Mouse (Mus musculus) embryonic facial prominence, embryonic 12.5 days (tissue): Measurements from ENCODE around the gene Retreg3. TPM values are rescaled to one million over a fixed set of nuclear protein-coding genes. Genes with fewer than 3 reads are reported as not detected.

ENCODE experiments used
- microRNA-seq: library from miRNA; unstranded; fragments of <30 nt; microRNA quantifications from one replicate; pipeline ENCODE4, GENCODE M21; 2017
- polyA plus RNA-seq: library from polyadenylated mRNA; unstranded; fragments of >200 nt; fragmentation: Nextera tagmentation; extraction: Ambion mirVana; gene quantifications from 2 replicates; pipeline ENCODE4 v1.2.1, GENCODE M21; 2016

The Retreg3 gene
- polyA plus RNA-seq, 1 experiment from 2014 or later = 18.6 TPM

Small RNAs within 50 kb of the gene (microRNA-seq; reads per million reads assigned to microRNA genes)
- gene Gm27626 = not detected

Other genes starting within 250 kb of the Retreg3 start
- 38.4 and 39.4 TPM in 2 replicates for gene Stat3, start 180.4 kb downstream of the Retreg3 start, polyA plus RNA-seq
- 68.4 and 69.6 TPM in 2 replicates for gene Cavin1, start 149.0 kb downstream of the Retreg3 start, polyA plus RNA-seq
- gene Atp6v0a1, start 110.4 kb downstream of the Retreg3 start, polyA plus RNA-seq = 32.8 and 33.7 TPM in 2 replicates
- gene Naglu, start 49.9 kb downstream of the Retreg3 start, polyA plus RNA-seq = 9.4 and 9.5 TPM in 2 replicates
- gene Hsd17b1, start 41.5 kb downstream of the Retreg3 start, polyA plus RNA-seq = 0.15 TPM in 1 of 2 replicates, not detected in the other
- gene Coasy, start 37.3 kb downstream of the Retreg3 start, polyA plus RNA-seq = 43.4 and 45.6 TPM in 2 replicates
- gene Mlx, start 32.6 kb downstream of the Retreg3 start, polyA plus RNA-seq = 37.8 and 42.8 TPM in 2 replicates
- 45.7 and 46.0 TPM in 2 replicates for gene Psmc3ip, start 24.5 kb downstream of the Retreg3 start, polyA plus RNA-seq
- 81.7 and 83.6 TPM in 2 replicates for gene Tubg1, start within 50 bp of the Retreg3 start, polyA plus RNA-seq
- gene Tubg2, start 36.0 kb upstream of the Retreg3 start, polyA plus RNA-seq = 9.4 and 10.8 TPM in 2 replicates
- gene Cntnap1, start 50.6 kb upstream of the Retreg3 start, polyA plus RNA-seq = 0.50 and 0.60 TPM in 2 replicates
- gene Plekhh3, start 51.5 kb upstream of the Retreg3 start, polyA plus RNA-seq = 10.3 and 11.9 TPM in 2 replicates
- 0.13 and 0.24 TPM in 2 replicates for gene Ccr10, start 55.5 kb upstream of the Retreg3 start, polyA plus RNA-seq
- gene Ezh1, start 106.6 kb upstream of the Retreg3 start, polyA plus RNA-seq = 15.6 and 17.3 TPM in 2 replicates
- 80.2 and 86.9 TPM in 2 replicates for gene Ramp2, start 126.1 kb upstream of the Retreg3 start, polyA plus RNA-seq
- gene Vps25, start 133.8 kb upstream of the Retreg3 start, polyA plus RNA-seq = 93.6 and 99.3 TPM in 2 replicates
- gene Wnk4, start 140.7 kb upstream of the Retreg3 start, polyA plus RNA-seq = 7.7 and 8.0 TPM in 2 replicates
- gene Cntd1, start 159.1 kb upstream of the Retreg3 start, polyA plus RNA-seq = 1.4 and 2.0 TPM in 2 replicates
- gene Coa3, start 159.2 kb upstream of the Retreg3 start, polyA plus RNA-seq = 201 and 209 TPM in 2 replicates
- gene Becn1, start 182.4 kb upstream of the Retreg3 start, polyA plus RNA-seq = 131 and 137 TPM in 2 replicates
- gene Psme3, start 196.3 kb upstream of the Retreg3 start, polyA plus RNA-seq = 163 and 172 TPM in 2 replicates
- gene Aoc2, start 205.2 kb upstream of the Retreg3 start, polyA plus RNA-seq = 1.8 and 2.4 TPM in 2 replicates
- gene Aoc3, start 210.7 kb upstream of the Retreg3 start, polyA plus RNA-seq = 0.04 TPM in 1 of 2 replicates, not detected in the other
- not detected in 2 replicates for gene G6pc, start 247.7 kb upstream of the Retreg3 start, polyA plus RNA-seq